Mouse (Mus musculus): ENCODE data around the gene Zfp599. TPM values are rescaled to one million over a fixed set of nuclear protein-coding genes. Genes with fewer than 3 reads are reported as not detected.
"Not testable (repeated sequence)": the region's sequence is repeated elsewhere in the genome, so short reads cannot be mapped to it uniquely, and the experiment has no call there.

The Zfp599 gene
- 7.5 and 7.6 TPM in 2 replicates for polyA plus RNA-seq (2016; fragmentation: Nextera tagmentation; extraction: Ambion mirVana)

DNA sequence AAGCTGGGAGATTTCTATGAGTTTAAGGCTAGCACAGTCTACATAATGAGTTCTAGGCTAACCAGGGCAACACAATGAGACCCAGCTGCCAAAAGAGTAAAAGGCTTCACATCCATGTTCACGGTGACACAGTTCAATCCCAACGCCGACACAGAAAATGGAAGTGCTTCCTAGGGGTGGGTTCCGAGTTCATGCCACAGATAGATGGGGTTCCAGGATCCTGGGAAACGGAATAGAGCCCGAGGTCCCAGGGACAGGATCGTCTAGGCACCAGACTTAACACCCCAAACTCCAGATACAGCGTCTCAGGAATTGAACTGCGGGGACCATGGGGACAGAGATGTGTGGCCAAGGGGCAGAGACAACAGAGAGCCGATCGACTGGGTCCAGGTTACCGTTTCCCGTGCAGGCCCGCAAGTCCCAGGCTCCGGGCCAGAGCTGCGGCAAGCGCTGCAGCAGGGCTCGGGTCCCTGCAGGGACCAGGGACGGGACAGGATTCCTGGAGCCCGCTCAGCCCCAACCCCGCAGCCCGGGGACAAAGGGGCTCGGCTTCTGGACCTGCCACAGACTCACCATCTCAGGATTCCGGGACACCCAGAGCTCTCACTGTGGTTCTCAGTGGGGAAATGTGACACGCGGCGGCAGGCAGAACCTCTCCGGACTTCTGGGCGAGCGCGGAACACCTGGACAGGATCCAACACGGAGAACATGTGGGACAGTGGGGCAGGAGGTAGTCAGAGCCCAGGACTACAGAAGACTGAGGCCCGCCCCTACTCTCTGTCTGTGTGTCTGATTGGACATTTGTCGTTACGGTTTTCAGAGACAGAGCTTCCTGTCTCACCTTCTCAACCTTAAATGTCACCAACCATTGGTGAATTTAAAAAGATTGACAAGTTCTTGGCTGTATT lies at the start of gene Zfp599:
TSS of gene Zfp599 (minus strand) at position 712 of the 908 bp plus-strand sequence.
- Histone ChIP-seq H3K36me3 (peaks cover 16% of the 10 kb centered on the region), H3K9me3 (peaks cover 12% of the 10 kb centered on the region), H3K27ac (replicated peaks) (no peak within 1 kb of the TSS), H3K4me1 (peaks cover 4% of the 10 kb centered on the region; the same call in 1 of the 2 replicates), H3K9ac (replicated peaks) (peak within 1 kb of the TSS; percentile 81), H3K27me3 (no peaks in the 10 kb centered on the region), H3K4me3 (peak within 1 kb of the TSS; percentile 69), H3K4me2 (replicated peaks) (peak within 1 kb of the TSS; percentile 77)
- peak; percentile 89 for ATAC-seq (ENCODE audit: low FRiP score, low read depth)
- 1% methylated on average over 35 of the region's 35 CpGs for WGBS

GRCm38 (mm10) chr9:22307920-22308262 lies 48.2 kb upstream of the Zfp599 start:
- H3K4me2 ChIP-seq (replicated peaks), result peak overlapping the region; percentile 87
- not testable (repeated sequence) for H3K9me3 ChIP-seq; ATAC-seq (ENCODE audit: low FRiP score, low read depth); H3K27me3 ChIP-seq; H3K9ac ChIP-seq (replicated peaks)
- H3K36me3 ChIP-seq, result peaks cover 25% of the 10 kb centered on the region
- peaks cover 17% of the 10 kb centered on the region for H3K4me1 ChIP-seq
- WGBS, result 12% methylated on average over 9 of the region's 9 CpGs
- H3K27ac ChIP-seq (replicated peaks), result peak overlapping the region; percentile 54; the same call in 1 of the 2 replicates
- peak overlapping the region; percentile 95 for H3K4me3 ChIP-seq

- peak within 1 kb of the TSS; percentile 87 for H3K4me2 ChIP-seq (replicated peaks)
- under 1% methylated on average over 53 of the region's 56 CpGs for WGBS
- H3K9ac ChIP-seq (replicated peaks), result peak within 1 kb of the TSS; percentile 99
These were observed 47.6 kb upstream of the Zfp599 start, which contains the start of gene Zfp810 for GRCm38 (mm10) chr9:22307156-22307919. Gene Zfp810, minus strand, starts transcription at chr9:22307648.

GRCm38 (mm10) chr9:22306726-22307125 lies 47.0 kb upstream of the Zfp599 start:
- ATAC-seq (ENCODE audit: low FRiP score, low read depth), result no peak
- peaks cover 37% of the 10 kb centered on the region for H3K36me3 ChIP-seq
- H3K9me3 ChIP-seq, result no peaks in the 10 kb centered on the region
- H3K4me3 ChIP-seq, result peak overlapping the region; percentile 95
- peak overlapping the region; percentile 87 for H3K4me2 ChIP-seq (replicated peaks)
- peaks cover 17% of the 10 kb centered on the region for H3K4me1 ChIP-seq
- peak overlapping the region; percentile 99 for H3K9ac ChIP-seq (replicated peaks)
- H3K27ac ChIP-seq (replicated peaks), result peak overlapping the region; percentile 79
- no peaks in the 10 kb centered on the region for H3K27me3 ChIP-seq
- WGBS, result 21% methylated on average over 6 of the region's 6 CpGs

More at GRCm38 (mm10) chr9:22307156-22307919, 47.6 kb upstream of the Zfp599 start, which contains the start of gene Zfp810:
- Histone ChIP-seq H3K4me3 (peak within 1 kb of the TSS; percentile 95), H3K4me1 (peaks cover 17% of the 10 kb centered on the region), H3K36me3 (peaks cover 31% of the 10 kb centered on the region), H3K27ac (replicated peaks) (peak within 1 kb of the TSS; percentile 79), H3K27me3 (no peaks in the 10 kb centered on the region), H3K9me3 (no peaks in the 10 kb centered on the region)
- ATAC-seq (ENCODE audit: low FRiP score, low read depth), result peak; percentile 99

GRCm38 (mm10) chr9:22302199-22302598 lies 42.5 kb upstream of the Zfp599 start:
- H3K27me3 ChIP-seq, result no peaks in the 10 kb centered on the region
- H3K4me2 ChIP-seq (replicated peaks), result no peak overlapping the region
- peaks cover 17% of the 10 kb centered on the region for H3K4me1 ChIP-seq
- ATAC-seq (ENCODE audit: low FRiP score, low read depth), result no peak
- H3K36me3 ChIP-seq, result peaks cover 67% of the 10 kb centered on the region
- H3K9ac ChIP-seq (replicated peaks), result no peak overlapping the region
- WGBS, result 96% methylated on average over 1 of the region's 1 CpGs
- no peak overlapping the region for H3K27ac ChIP-seq (replicated peaks)
- H3K4me3 ChIP-seq, result no peak overlapping the region
- no peaks in the 10 kb centered on the region for H3K9me3 ChIP-seq

- peaks cover 72% of the 10 kb centered on the region for H3K9me3 ChIP-seq
These were observed 19.0 kb upstream of the Zfp599 start for GRCm38 (mm10) chr9:22278733-22279132.

DNA sequence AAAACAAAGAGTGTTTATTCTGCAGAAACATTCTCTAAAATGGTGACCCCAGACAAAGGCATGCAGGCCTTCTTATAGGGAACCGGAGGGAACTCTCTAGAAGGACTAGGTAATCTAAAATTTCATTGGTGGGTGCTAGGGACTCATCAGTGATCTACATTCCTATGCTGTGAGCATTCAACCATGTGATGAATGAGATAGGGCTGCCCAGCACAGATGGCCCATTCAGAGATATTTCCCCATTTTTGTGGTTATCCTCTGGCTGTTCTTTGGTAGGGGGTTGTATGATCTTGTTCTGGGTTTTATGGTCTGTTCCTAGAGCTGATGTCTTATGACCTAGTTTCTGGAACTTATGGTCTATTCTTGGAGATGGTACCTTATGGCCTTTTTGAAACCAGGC lies 9.2 kb upstream of the Zfp599 start:
- Histone ChIP-seq H3K27ac (replicated peaks) (no peak overlapping the region), H3K4me2 (replicated peaks) (no peak overlapping the region), H3K27me3 (no peaks in the 10 kb centered on the region), H3K9me3 (peaks cover 13% of the 10 kb centered on the region; the same call in 1 of the 2 replicates), H3K36me3 (peaks cover 12% of the 10 kb centered on the region), H3K4me1 (no peaks in the 10 kb centered on the region), H3K9ac (replicated peaks) (no peak overlapping the region), H3K4me3 (no peak overlapping the region)
- WGBS, result 92% methylated on average over 1 of the region's 1 CpGs
- no peak for ATAC-seq (ENCODE audit: low FRiP score, low read depth)

More at GRCm38 (mm10) chr9:22278733-22279132, 19.0 kb upstream of the Zfp599 start:
- ATAC-seq (ENCODE audit: low FRiP score, low read depth), result no peak
- peaks cover 90% of the 10 kb centered on the region for H3K36me3 ChIP-seq
- 98% methylated on average over 4 of the region's 4 CpGs for WGBS
- no peaks in the 10 kb centered on the region for H3K27me3 ChIP-seq
- H3K4me3 ChIP-seq, result no peak overlapping the region
- H3K4me1 ChIP-seq, result no peaks in the 10 kb centered on the region
- no peak overlapping the region for H3K9ac ChIP-seq (replicated peaks)
- no peak overlapping the region for H3K4me2 ChIP-seq (replicated peaks)
- H3K27ac ChIP-seq (replicated peaks), result no peak overlapping the region

GRCm38 (mm10) chr9:22262611-22263010 lies 2.9 kb upstream of the Zfp599 start:
- WGBS, result 88% methylated on average over 10 of the region's 10 CpGs
- Histone ChIP-seq H3K4me1 (peaks cover 4% of the 10 kb centered on the region; the same call in 1 of the 2 replicates), H3K4me3 (no peak overlapping the region), H3K36me3 (no peaks in the 10 kb centered on the region), H3K9me3 (peaks cover 3% of the 10 kb centered on the region; the same call in 1 of the 2 replicates), H3K27me3 (no peaks in the 10 kb centered on the region), H3K9ac (replicated peaks) (no peak overlapping the region), H3K27ac (replicated peaks) (no peak overlapping the region), H3K4me2 (replicated peaks) (no peak overlapping the region)
- ATAC-seq (ENCODE audit: low FRiP score, low read depth), result no peak

DNA sequence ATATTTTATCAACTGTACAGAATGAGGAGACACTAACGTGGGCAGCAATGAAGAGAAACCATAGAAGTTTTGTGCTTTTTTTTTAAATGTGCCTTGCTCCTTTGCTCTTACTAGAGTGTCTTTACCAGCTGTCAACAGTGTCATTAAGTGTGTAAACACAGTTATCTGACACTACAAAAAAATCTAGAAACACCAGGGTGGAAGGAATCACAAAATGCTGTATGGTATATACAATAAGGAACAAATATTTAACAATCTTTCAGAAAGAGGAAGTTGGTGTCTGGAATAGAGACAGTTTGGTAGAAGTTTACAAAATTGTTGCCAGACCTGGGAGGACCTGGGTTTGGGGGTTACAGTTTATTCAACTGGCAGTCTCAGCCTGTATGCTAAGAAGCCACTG lies 1.9 kb upstream of the Zfp599 start:
- Histone ChIP-seq H3K4me1 (peaks cover 4% of the 10 kb centered on the region; the same call in 1 of the 2 replicates), H3K9me3 (no peaks in the 10 kb centered on the region), H3K27ac (replicated peaks) (no peak overlapping the region), H3K4me2 (replicated peaks) (no peak overlapping the region), H3K36me3 (peaks cover under 1% of the 10 kb centered on the region; the same call in 1 of the 2 replicates), H3K27me3 (no peaks in the 10 kb centered on the region), H3K9ac (replicated peaks) (no peak overlapping the region), H3K4me3 (no peak overlapping the region)
- 93% methylated on average over 1 of the region's 1 CpGs for WGBS
- ATAC-seq (ENCODE audit: low FRiP score, low read depth), result no peak

- H3K27ac ChIP-seq (replicated peaks), result no peak overlapping the region
- 28% methylated on average over 3 of the region's 3 CpGs for WGBS
- H3K9ac ChIP-seq (replicated peaks), result no peak overlapping the region
- H3K4me3 ChIP-seq, result peak overlapping the region; percentile 69
- peaks cover 11% of the 10 kb centered on the region for H3K9me3 ChIP-seq
- ATAC-seq (ENCODE audit: low FRiP score, low read depth), result no peak
- peak overlapping the region; percentile 77 for H3K4me2 ChIP-seq (replicated peaks)
- H3K27me3 ChIP-seq, result no peaks in the 10 kb centered on the region
- peaks cover 16% of the 10 kb centered on the region for H3K36me3 ChIP-seq
- peaks cover 4% of the 10 kb centered on the region; the same call in 1 of the 2 replicates for H3K4me1 ChIP-seq
These were observed 362 bp upstream of the Zfp599 start for GRCm38 (mm10) chr9:22260092-22260422.

- peak overlapping the region; percentile 69 for H3K4me3 ChIP-seq
- peak overlapping the region; percentile 77 for H3K4me2 ChIP-seq (replicated peaks)
- ATAC-seq (ENCODE audit: low FRiP score, low read depth), result no peak
- H3K4me1 ChIP-seq, result peaks cover 4% of the 10 kb centered on the region; the same call in 1 of the 2 replicates
- H3K9ac ChIP-seq (replicated peaks), result peak overlapping the region; percentile 81; the same call in 1 of the 2 replicates
- 84% methylated on average over 8 of the region's 8 CpGs for WGBS
- no peak overlapping the region for H3K27ac ChIP-seq (replicated peaks)
- no peaks in the 10 kb centered on the region for H3K27me3 ChIP-seq
- H3K9me3 ChIP-seq, result peaks cover 17% of the 10 kb centered on the region
- peaks cover 21% of the 10 kb centered on the region for H3K36me3 ChIP-seq
These were observed 911 bp downstream of the Zfp599 start for GRCm38 (mm10) chr9:22258784-22259183.
